Mouse (Mus musculus) intestine, embryonic 16.5 days (tissue): ENCODE results near the gene Adgrg6. TPM values are rescaled to one million over a fixed set of nuclear protein-coding genes. Genes with fewer than 3 reads are reported as not detected.

Source experiments
- ATAC-seq: fragments of 200-750 bp; cut with Nextera tagmentation; 2 replicates; pipeline ENCODE4 v1.8.0; 2017; ENCODE audit warnings: moderate TSS enrichment, moderate library complexity
- H3K27ac ChIP-seq: fragments of 300-500 bp; sonication (generic); 2 replicates; pipeline ENCODE4 v1.5.1; 2014; ENCODE audit warnings: mild to moderate bottlenecking, low read length
- H3K27me3 ChIP-seq: fragments of 300-500 bp; sonication (generic); replicated peaks from 2 replicates; pipeline ENCODE4 v1.6.1; 2014; ENCODE audit warnings: low read length, control low read depth, mixed read lengths; ENCODE audit not compliant: control insufficient read depth, insufficient read depth
- H3K36me3 ChIP-seq: fragments of 300-500 bp; sonication (generic); 2 replicates; pipeline ENCODE4 v1.6.1; 2014; ENCODE audit warnings: low read length, control low read depth; ENCODE audit not compliant: control insufficient read depth, insufficient read depth
- H3K4me1 ChIP-seq: fragments of 300-500 bp; sonication (generic); 2 replicates; pipeline ENCODE4 v1.6.1; 2014; ENCODE audit warnings: low read length, control low read depth, mixed read lengths; ENCODE audit not compliant: control insufficient read depth, insufficient read depth
- H3K4me2 ChIP-seq: fragments of 300-500 bp; sonication (generic); 2 replicates; pipeline ENCODE4 v1.6.1; 2014; ENCODE audit warnings: low read depth, low read length, control low read depth
- H3K4me3 ChIP-seq: fragments of 300-500 bp; sonication (generic); 2 replicates; pipeline ENCODE4 v1.5.1; 2014; ENCODE audit warnings: mild to moderate bottlenecking, low read length
- H3K9ac ChIP-seq: fragments of 300-500 bp; sonication (generic); 2 replicates; pipeline ENCODE4 v1.6.1; 2014; ENCODE audit warnings: low read depth, low read length
- H3K9me3 ChIP-seq: fragments of 300-500 bp; sonication (generic); 2 replicates; pipeline ENCODE4 v1.6.1; 2016; ENCODE audit warnings: low read length, control low read depth; ENCODE audit not compliant: control insufficient read depth
- WGBS: fragments of 180-500 bp; shearing (Covaris S2); extraction: QIAGEN DNeasy Blood & Tissue Kit; methylation state at CpG from one replicate; pipeline ENCODE4 v1.1.7; 2014; 5-methylcytosine and 5-hydroxymethylcytosine counted together
- polyA plus RNA-seq: library from polyadenylated mRNA; unstranded; fragments of >200 nt; fragmentation: Nextera tagmentation; extraction: Ambion mirVana; gene quantifications from 2 replicates; pipeline ENCODE4 v1.2.1, GENCODE M21; 2015

Gene Adgrg6
- polyA plus RNA-seq, 1 experiment from 2014 or later: 1.4 TPM

DNA sequence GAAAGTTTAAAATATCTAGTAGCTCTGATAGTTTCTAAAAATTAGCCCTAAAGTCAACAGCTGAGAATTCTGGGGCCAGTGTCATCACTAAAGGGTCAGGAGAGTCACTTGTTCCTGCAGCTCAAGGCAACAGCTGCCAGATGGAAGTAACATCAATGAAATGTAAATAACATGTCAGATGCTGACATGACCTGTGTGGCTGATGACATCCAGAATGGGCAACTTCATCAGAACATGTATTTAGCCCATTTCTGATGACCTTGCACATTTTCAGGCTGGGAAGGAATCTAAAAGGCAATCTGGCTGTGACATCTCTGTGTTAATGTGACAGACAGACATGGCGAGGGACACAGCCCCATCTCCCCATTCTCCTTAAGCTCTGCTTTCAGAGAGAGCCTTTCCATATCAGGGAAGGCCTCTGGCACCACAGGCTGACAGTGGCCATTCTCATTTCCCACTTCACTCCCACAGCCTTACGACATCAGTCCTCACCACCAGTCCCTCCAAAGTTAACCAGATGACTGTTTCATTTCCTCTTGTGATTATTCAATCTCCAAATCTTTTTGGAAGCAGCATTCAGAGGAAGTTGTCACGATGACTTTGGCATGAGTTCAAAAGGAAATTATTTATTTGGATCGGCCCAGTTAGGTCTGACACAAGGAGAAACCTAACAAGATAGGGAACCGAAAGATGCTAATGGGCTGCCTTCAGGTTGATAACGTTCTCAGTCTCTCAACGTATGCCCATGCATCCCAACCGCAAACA is 70.7 kb downstream of the Adgrg6 start:
- H3K4me3 ChIP-seq: no peak overlapping the region
- H3K9ac ChIP-seq: no peak overlapping the region
- H3K36me3 ChIP-seq: no peaks in the 10 kb centered on the region
- H3K27ac ChIP-seq: no peak overlapping the region
- ATAC-seq: no peak
- no peaks in the 10 kb centered on the region for H3K4me1 ChIP-seq
- H3K4me2 ChIP-seq: no peak overlapping the region
- WGBS: 67% methylated on average over 8 of the region's 8 CpGs
- H3K27me3 ChIP-seq: no peaks in the 10 kb centered on the region
- H3K9me3 ChIP-seq: no peaks in the 10 kb centered on the region

GRCm38 (mm10) chr10:14471039-14471550 is 74.4 kb downstream of the Adgrg6 start:
- no peak overlapping the region for H3K4me2 ChIP-seq
- H3K27ac ChIP-seq: no peak overlapping the region
- no peak overlapping the region for H3K9ac ChIP-seq
- H3K4me1 ChIP-seq: no peaks in the 10 kb centered on the region
- 58% methylated on average over 5 of the region's 5 CpGs for WGBS
- H3K4me3 ChIP-seq: no peak overlapping the region
- H3K36me3 ChIP-seq: no peaks in the 10 kb centered on the region
- no peaks in the 10 kb centered on the region for H3K9me3 ChIP-seq
- no peak for ATAC-seq
- no peaks in the 10 kb centered on the region for H3K27me3 ChIP-seq

GRCm38 (mm10) chr10:14468623-14469022 is 76.8 kb downstream of the Adgrg6 start:
- no peaks in the 10 kb centered on the region for H3K4me1 ChIP-seq
- H3K27ac ChIP-seq: no peak overlapping the region
- no peak overlapping the region for H3K4me3 ChIP-seq
- H3K9ac ChIP-seq: no peak overlapping the region
- H3K36me3 ChIP-seq: no peaks in the 10 kb centered on the region
- ATAC-seq: no peak
- no peaks in the 10 kb centered on the region for H3K27me3 ChIP-seq
- no peak overlapping the region for H3K4me2 ChIP-seq
- no peaks in the 10 kb centered on the region for H3K9me3 ChIP-seq
- WGBS: 77% methylated on average over 10 of the region's 10 CpGs

- no peak overlapping the region for H3K4me2 ChIP-seq
- H3K9me3 ChIP-seq: no peaks in the 10 kb centered on the region
- peak; percentile 63 for ATAC-seq
- no peak overlapping the region for H3K27ac ChIP-seq
- no peaks in the 10 kb centered on the region for H3K27me3 ChIP-seq
- no peak overlapping the region for H3K9ac ChIP-seq
- 53% methylated on average over 4 of the region's 4 CpGs for WGBS
- no peak overlapping the region for H3K4me3 ChIP-seq
- no peaks in the 10 kb centered on the region; the same call in 1 of the 2 replicates for H3K4me1 ChIP-seq
- H3K36me3 ChIP-seq: no peaks in the 10 kb centered on the region
These were observed 81.5 kb downstream of the Adgrg6 start for GRCm38 (mm10) chr10:14463796-14464511.

GRCm38 (mm10) chr10:14460933-14461514 is 84.4 kb downstream of the Adgrg6 start:
- H3K4me3 ChIP-seq: no peak overlapping the region
- no peaks in the 10 kb centered on the region; the same call in 1 of the 2 replicates for H3K4me1 ChIP-seq
- H3K27ac ChIP-seq: no peak overlapping the region
- H3K27me3 ChIP-seq: no peaks in the 10 kb centered on the region
- H3K36me3 ChIP-seq: no peaks in the 10 kb centered on the region
- H3K4me2 ChIP-seq: no peak overlapping the region
- no peak for ATAC-seq
- WGBS: 64% methylated on average over 4 of the region's 4 CpGs
- H3K9ac ChIP-seq: no peak overlapping the region
- no peaks in the 10 kb centered on the region for H3K9me3 ChIP-seq

- no peaks in the 10 kb centered on the region for H3K27me3 ChIP-seq
- H3K36me3 ChIP-seq: no peaks in the 10 kb centered on the region
- ATAC-seq: peak; percentile 52
- no peak overlapping the region for H3K4me3 ChIP-seq
- no peak overlapping the region for H3K9ac ChIP-seq
- H3K4me2 ChIP-seq: no peak overlapping the region
- 59% methylated on average over 5 of the region's 5 CpGs for WGBS
- no peak overlapping the region for H3K27ac ChIP-seq
- H3K4me1 ChIP-seq: no peaks in the 10 kb centered on the region; the same call in 1 of the 2 replicates
- H3K9me3 ChIP-seq: no peaks in the 10 kb centered on the region
These were observed 85.1 kb downstream of the Adgrg6 start for GRCm38 (mm10) chr10:14460252-14460932.

DNA sequence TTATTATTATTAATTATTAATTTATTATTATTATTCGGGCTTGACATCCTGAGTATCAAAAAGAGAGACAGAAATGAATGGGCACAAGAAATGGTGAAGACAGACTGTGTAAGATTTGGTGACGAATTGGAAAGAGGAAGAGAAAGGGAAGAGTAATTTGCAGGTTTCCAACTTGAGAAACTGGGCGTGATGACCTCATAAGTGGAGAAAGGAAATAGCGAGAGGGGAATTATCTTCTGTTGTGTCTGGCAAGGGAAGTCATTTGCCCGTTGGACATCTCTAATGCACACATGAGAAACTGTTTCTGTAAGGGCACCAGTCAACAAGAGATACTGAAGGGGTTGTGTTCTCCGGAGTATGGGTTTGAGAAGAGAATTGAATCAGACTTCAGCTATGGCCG is 85.6 kb downstream of the Adgrg6 start:
- H3K36me3 ChIP-seq: no peaks in the 10 kb centered on the region
- WGBS: 81% methylated on average over 7 of the region's 7 CpGs
- no peaks in the 10 kb centered on the region; the same call in 1 of the 2 replicates for H3K4me1 ChIP-seq
- H3K27me3 ChIP-seq: no peaks in the 10 kb centered on the region
- ATAC-seq: no peak
- H3K4me2 ChIP-seq: no peak overlapping the region
- H3K9me3 ChIP-seq: no peaks in the 10 kb centered on the region
- no peak overlapping the region for H3K27ac ChIP-seq
- H3K9ac ChIP-seq: no peak overlapping the region
- H3K4me3 ChIP-seq: no peak overlapping the region

DNA sequence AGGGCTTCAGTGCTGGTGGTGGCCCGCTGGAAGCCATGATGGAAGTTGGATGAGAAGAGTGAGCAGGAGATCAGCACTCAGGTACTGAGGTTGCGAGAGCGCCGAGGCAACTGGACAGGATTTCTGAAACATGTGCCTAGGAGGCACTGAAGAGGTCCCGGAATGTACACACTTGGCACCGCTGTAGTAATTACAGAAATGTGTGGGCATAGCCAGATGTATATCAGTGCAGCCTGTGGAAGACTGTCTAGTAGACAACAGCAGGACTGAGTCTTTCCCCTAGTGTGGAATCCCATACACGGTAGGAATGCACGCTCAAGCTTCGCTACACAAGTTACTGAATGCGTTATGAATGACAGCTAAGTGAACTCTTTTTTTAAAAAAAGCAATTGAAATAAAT is 86.1 kb downstream of the Adgrg6 start:
- no peak overlapping the region for H3K4me2 ChIP-seq
- ATAC-seq: no peak
- H3K27me3 ChIP-seq: no peaks in the 10 kb centered on the region
- no peak overlapping the region for H3K4me3 ChIP-seq
- H3K27ac ChIP-seq: no peak overlapping the region
- WGBS: 91% methylated on average over 10 of the region's 10 CpGs
- H3K36me3 ChIP-seq: no peaks in the 10 kb centered on the region
- H3K9me3 ChIP-seq: no peaks in the 10 kb centered on the region
- H3K4me1 ChIP-seq: no peaks in the 10 kb centered on the region; the same call in 1 of the 2 replicates
- H3K9ac ChIP-seq: no peak overlapping the region

- no peak overlapping the region for H3K9ac ChIP-seq
- no peak overlapping the region for H3K4me2 ChIP-seq
- H3K9me3 ChIP-seq: no peaks in the 10 kb centered on the region
- no peaks in the 10 kb centered on the region for H3K27me3 ChIP-seq
- H3K27ac ChIP-seq: no peak overlapping the region
- no peak for ATAC-seq
- no peak overlapping the region for H3K4me3 ChIP-seq
- H3K4me1 ChIP-seq: no peaks in the 10 kb centered on the region
- no peaks in the 10 kb centered on the region for H3K36me3 ChIP-seq
- WGBS: 50% methylated on average over 4 of the region's 4 CpGs
These were observed 91.0 kb downstream of the Adgrg6 start for GRCm38 (mm10) chr10:14454481-14454880.
